Mouse (Mus musculus): ENCODE results near the gene Adamts17. TPM values are rescaled to one million over a fixed set of nuclear protein-coding genes. Genes with fewer than 3 reads are reported as not detected.

The Adamts17 gene
- total RNA-seq, 2 experiments from 2014 or later, result 5.2 to 9.6 TPM

DNA sequence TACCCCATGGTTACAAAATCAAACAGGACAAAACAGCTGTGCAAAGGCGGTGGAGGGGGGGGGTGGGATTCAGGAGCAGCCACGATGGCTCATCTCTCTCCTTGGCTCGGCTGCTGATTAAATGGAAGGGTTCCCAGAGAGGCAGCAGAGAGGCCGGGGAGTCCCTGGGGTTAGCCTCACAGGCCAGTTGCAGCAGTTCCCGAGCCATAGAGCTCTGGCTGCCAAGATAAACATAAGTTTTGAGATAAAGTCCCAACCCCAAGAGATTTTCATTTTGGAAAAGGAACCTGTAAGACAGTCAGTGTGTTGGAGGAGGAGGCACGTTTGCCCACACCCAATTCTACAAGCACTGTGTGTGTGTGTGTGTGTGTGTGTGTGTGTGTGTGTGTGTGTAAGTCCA lies 89.7 kb downstream of the Adamts17 start:
- no peak for DNase-seq (ENCODE audit: low spot score in 2 of 2)

DNA sequence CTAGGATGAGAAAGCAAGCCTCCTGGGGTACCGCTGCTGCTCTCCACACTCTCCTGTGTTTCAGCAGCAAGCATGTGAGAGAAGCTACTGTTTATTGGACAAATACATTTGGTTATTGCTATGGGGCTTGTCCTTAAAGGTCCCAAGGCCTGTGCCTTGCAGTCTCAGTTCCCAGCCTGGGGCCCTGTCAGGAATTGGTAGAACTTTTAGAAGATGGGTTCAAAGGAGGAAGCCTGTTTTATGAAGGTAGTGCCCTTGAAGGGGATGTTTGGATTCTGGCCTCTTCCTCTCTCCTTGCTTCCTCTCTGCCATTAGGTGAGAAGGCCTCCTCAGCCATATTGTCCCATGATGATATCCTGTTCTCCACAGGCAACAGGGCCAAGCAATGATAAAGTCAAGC lies 91.8 kb downstream of the Adamts17 start:
- DNase-seq (ENCODE audit: low spot score in 2 of 2), result no peak

DNA sequence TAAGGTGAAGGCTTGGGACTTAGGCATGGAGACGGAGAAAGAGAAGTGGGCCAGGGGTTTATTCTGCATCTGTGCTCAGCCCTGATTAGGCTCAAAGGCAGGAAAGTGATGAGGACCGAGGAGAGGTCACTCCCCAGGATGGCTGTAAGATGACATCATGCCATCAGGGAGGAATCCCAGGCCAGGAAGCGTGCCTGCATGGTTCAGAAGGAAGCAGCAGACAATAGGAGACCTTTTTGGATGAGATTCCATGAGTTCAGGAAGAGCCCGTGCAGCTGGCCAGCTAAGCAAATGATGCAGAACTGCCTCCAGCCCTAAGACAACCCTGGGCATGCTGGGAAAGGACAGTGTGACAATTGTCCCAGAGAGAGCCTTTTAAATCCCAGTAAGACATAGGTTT lies 93.7 kb downstream of the Adamts17 start:
- DNase-seq (ENCODE audit: low spot score in 2 of 2), result no peak

DNA sequence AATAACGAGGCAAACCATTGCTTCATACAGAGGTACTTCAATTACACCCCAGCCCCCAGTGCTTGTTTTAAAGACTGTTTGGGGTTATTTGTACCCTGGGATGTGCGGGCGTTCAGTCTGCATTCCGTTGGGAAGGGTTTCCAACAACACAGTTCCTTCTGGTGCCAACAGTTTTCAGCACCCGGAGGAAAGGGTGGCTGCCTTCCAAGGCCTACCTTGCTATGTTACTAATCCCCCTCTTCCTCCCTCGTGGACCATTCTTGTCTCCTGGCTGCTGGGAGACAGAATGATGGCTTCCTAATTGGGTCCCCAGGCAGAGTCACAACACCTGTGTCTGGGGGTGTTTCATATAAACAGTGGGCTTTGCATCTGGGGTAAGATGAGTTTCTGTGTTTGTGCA lies 94.5 kb downstream of the Adamts17 start:
- no peak for DNase-seq (ENCODE audit: low spot score in 2 of 2)

DNA sequence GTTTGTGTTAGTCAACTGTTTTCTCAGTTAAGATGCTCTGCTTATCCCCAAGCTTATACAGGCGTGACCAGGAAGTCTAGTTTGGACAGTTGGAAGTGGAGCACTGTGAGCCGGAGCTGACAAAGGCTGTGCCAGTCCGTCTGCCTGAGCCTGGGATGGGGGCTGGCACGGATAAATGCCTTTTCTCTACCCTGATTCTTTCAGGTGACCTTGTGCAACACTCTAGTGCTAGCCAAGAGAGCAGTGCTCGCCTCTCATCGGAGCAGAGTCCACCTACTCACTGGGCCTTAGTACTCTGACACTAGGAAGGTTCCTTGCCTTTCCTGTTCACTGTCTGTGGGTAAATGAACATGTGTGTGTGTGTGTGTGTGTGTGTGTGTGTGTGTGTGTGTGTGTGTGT lies 95.5 kb downstream of the Adamts17 start:
- DNase-seq (ENCODE audit: low spot score in 2 of 2), result no peak

DNA sequence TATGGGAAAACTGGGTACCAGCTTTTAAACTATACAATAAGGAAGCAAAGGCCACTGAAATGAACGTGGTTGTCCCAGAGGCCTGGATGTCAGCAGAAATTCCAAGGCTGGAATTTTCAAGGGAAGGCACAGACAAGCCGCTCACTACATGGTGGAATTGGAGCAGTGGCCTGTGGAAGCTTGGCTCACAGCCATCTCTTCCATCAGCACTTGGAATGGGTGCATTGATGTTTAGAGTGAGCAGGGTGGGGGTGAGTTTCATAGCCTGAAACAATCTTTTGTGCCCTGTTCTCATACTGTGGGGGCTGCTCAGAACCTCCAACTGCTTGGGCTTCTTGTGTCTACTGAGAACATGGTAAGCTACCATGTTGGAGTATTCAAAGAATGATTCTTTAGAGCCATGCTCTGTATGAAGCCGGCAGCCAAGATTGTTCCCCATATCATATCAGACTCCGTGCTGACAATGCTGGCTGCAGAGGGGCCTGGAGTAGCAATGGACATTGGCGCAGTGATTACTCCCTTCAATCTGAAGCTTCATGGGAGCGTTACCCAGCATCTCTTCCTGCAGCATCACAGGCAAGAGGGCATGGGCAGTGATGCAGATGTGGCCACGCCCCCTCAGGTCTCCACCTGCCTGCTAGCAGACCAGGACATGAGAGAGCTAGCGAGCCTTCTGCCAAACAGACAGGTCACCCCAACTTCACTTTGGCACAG lies 96.7 kb downstream of the Adamts17 start:
- no peak for DNase-seq (ENCODE audit: low spot score in 2 of 2)

DNA sequence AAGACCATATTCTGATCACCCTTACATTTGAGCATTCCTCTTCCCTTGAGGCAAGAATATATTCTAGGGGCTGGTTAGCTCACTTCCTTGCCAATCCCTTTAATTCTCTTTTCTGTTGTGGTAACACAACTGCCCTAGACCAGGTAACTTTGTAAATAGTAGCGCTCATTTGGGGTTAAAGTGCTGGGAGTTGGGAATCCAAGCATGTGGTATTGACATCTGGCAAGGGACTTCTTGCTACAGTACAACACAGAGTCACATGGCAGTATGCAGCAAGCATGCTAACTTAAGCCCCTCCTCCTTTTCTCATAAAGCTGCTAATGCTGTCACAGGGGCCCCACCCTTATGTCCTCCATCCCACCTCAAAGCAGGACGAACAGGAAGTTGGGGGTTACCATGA lies 97.4 kb downstream of the Adamts17 start:
- no peak for DNase-seq (ENCODE audit: low spot score in 2 of 2)

DNA sequence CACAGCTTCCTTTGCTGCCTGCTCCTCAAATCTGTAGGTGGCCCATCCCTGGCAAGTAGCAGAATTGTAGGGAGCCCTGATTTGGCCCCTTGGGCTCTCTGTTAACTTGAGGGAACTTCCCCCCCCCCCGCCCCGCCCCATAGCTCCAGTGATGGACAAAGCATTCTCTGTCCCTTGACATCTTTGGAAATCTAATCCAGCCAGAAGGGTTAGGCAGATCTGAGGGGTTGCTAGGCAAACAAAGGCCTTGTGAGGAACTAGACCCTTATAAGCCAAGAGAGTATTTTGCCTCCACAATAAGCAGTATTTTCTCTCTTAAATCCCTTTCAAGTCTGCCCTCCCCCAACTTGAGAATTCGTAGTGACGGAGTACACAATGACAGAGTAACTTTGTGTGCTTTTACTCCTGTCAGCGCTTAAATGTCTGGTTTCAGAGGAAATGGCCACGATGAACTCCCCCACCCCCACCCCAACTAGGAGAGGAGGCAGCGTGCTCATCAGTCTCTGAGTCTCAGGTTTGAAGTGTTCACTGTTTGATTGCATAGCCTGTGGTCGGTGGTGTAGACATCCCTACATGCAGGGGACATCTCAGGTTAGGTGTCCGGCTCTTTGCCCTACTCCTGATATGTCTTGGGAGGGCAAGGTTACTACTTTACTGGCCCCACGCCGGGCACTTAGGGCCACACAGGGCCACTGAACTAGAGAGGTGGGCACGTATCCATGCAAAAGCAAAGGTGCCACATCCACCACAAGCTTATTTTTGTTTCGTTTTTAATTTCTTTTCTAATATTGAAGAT lies 99.7 kb downstream of the Adamts17 start:
- DNase-seq (ENCODE audit: low spot score in 2 of 2), result no peak

DNA sequence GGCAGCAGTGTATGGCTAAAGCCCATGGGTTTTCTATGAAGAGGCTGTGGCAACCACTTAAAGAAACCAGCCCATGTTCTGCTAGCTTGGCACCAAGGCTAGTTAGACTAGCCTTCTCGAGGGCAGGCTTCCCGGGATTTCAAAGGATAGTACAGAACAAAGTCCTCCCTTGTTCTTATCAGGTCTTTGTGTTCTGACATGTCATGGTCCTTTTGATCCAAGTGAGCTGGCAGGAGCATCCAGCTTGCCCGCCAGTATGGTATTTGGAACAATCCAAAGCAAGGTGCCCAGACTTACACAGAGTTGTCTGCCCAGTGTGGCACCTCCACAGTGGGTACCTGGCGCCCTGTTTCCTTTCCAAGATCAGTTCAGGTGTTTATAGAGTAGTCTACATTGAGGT lies 101.2 kb downstream of the Adamts17 start:
- no peak for DNase-seq (ENCODE audit: low spot score in 2 of 2)

DNA sequence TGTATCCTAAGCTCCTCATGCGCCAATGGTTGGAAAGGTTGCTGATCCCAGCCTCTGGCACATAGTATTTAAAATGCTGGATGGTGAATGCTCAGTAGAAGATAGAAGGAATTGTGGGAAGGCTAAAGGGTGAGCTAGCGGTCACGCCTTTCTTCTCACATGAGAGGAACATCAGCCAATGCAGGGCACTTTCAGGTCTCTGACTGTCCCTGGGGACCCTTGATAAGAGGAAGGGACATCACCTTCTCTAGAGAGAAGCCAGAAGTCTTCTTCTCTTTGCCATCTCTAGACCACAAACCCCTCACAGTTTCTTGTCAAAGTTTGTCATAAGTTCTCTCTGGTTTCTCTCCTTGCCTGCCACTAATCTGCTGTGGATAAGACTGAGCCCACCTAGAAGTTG lies 109.5 kb downstream of the Adamts17 start:
- DNase-seq (ENCODE audit: low spot score in 2 of 2), result no peak

DNA sequence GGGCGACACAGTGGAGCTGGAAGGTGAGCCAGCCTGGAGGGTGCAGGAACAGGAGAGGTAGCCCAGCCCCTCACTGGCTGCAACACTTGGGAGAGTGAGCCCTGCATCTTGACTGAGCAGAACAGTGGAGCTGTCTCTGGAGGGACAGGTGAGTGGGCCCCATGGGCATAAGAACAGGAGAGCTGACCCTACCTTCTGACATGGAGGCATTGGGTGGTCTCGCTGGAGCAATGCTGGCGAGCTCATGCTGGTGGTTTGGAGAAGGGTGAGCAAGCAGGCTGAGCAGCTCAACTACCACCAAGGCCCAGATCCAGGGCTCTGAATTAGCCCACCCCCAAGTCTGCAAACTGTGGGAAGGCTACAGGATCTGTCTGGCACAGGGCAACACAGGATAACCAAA lies 113.4 kb downstream of the Adamts17 start:
- no peak for DNase-seq (ENCODE audit: low spot score in 2 of 2)

DNA sequence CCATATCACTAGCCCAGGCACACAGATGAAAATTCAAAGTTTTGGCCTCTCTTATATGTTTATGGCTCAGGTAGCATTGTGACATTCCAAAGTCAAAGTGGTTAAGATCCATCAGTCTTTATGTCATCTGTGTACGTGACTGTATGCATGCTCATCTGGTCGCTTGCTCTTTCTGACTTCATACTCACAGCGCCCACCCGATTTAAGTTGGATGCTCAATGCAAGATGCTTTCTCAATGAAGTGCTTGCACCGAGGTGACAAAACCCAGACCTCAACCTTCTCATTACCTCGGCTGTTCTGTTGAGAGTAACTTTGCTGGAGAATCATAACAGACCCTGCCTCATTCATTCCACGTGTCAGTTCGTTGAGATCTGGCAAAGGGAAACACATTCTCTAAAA lies 114.5 kb downstream of the Adamts17 start:
- DNase-seq (ENCODE audit: low spot score in 2 of 2), result no peak

DNA sequence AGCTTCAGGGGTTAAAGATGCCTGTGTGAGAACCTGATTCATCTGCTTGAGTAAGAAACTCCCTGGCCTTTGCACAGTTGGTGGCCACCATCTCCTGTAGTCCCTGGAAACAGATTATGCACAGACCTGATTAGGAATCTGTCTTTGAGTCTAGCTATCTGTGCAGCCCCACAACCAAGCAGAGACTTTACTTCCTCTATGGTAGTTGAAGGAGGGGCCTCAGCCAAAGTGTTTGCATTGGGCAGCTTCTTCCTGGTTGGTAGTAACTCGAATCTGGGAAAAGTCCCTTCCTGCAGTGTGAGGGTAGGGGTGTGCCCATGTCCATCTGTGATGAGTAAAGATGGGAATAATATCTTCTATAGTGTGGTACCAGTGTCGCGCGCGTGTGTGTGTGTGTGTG lies 115.2 kb downstream of the Adamts17 start:
- DNase-seq (ENCODE audit: low spot score in 2 of 2), result no peak

DNA sequence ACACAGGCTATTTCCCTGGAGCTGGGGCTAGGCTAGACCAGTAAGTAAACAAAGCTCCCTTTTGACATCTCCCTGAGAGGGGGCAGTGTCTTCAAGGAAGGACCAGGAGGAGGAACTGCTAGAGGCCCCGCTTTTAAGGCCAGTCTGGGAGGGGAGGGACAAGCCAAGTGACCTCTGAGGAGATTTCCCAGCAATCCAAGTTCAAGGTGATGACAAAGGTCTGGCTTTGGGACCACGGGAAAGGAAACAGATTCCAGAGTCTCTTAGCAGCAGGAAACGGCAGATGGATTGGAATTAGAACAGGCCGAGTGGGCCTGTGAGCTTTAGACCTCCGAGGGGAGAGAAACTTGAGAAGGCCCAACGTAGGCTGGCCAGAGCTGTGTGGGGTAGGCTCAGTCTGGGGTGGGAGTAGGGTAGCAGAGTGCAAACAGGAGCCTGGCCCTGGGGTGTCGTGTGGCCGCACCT lies 116.0 kb downstream of the Adamts17 start:
- no peak for DNase-seq (ENCODE audit: low spot score in 2 of 2)

DNA sequence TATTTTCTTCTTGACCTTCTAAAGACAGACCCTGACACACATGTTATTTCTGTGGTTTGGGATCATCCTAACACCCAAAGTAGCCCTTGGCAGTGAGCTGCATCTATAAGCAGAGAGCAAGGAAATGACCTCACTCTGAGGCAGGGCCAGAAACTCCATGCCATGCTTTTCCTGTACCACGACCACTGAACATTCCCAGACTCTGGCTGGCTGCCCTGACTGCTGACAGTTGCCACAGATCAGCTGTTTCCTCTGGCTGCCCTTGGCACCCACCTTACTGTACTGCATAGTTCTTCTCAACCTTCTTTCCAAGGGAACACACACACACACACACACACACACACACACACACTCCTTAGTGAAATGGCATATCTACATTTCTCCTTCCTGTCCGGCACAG lies 116.4 kb downstream of the Adamts17 start:
- no peak for DNase-seq (ENCODE audit: low spot score in 2 of 2)

DNA sequence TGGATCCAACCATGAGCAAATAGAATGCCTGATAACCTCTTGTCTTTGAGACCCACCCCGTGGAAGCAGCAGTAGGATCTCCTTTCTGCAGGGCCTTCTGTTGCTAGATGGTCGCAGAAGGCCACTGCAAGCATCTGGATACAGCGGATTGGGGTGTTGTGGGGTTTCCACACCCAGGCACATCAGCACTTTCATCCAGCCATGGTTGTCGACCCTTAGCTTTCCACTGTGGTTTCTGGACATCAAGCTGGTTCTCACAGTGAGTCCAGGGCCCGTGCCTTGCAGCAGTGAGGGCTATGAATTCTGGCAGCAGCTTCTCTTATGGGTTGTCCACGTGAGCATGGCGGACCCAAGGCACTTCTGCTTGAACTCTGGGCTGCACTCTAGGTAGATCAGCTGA lies 118.2 kb downstream of the Adamts17 start:
- DNase-seq (ENCODE audit: low spot score in 2 of 2), result peak in 1 of 2 experiments; percentile 1

DNA sequence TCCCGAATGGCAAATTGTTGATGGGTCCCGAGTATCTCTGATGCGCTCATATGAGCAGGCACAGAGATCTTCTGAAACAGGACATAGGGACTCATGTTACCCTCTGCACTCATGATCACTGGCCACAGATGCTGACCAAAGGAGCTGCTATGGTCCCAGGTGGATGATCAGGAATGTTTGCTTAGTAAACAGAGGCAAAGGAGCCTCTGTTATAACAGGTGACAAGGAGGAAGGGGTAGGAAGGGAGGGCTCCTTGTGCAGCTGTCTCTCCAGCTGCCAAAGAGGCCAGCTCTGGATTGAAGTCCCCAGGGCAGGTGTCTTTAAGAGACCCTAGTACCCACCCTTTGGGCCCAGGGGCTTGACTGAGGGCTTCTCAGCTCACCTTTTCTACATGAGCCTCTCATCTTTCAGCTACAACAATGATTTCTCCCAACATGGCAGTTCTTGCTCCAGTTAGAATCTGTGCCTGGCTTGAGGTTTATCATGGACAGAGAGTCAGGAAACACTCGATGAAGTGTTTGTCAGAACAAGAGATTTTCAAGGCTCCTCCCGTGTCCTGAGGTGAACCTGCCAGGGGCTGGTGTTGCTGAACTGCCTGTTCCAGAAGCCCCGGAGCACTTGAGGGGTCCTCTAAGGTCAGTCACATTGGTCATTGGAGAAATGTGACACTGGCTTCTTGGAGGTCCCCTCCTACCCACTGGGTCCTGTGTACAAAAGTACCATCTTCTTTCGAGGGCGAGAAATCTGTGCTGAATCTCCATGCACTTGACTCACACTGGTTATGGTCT lies 120.9 kb downstream of the Adamts17 start:
- DNase-seq (ENCODE audit: low spot score in 2 of 2), result peak in 1 of 2 experiments; percentile 2

DNA sequence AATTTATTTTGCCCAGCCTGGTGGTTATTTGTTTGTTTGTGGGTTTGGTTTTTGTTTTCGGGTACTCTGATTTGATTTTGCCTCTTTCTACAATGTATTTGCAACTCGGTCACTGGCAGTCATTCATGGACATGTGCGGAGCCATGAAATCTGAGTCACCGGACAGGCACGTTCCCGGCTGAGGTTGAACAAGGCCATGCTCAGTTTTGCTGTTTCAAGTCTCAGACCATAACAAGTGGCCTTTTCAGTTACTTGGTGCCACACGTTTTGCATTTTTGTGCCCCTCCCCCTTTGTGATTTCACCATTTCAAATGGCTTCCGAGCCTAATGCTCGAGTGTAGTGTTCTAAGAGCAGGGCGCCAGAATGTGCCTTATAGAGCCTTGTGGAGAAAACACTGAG lies 123.2 kb downstream of the Adamts17 start:
- peak in 1 of 2 experiments; percentile 39 for DNase-seq (ENCODE audit: low spot score in 2 of 2)

DNA sequence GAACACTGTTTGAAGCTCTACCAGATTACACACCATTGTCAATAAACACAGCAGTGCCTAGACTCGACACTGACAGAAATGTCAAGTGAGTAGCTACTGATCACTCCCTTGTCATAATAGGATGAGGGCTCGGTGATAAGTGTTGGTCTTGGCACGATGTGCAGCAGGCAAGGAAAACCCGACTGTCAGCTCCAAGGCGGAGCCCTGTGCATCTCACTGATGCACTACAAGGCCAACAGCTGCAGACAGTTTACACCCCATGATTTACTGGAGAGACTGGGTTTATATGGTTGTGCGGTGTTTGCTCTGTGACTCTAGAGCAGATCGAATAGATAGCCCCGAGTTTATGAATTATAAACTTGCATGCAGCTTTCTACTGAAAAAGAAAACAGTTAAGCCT lies 124.0 kb downstream of the Adamts17 start:
- DNase-seq (ENCODE audit: low spot score in 2 of 2), result no peak

DNA sequence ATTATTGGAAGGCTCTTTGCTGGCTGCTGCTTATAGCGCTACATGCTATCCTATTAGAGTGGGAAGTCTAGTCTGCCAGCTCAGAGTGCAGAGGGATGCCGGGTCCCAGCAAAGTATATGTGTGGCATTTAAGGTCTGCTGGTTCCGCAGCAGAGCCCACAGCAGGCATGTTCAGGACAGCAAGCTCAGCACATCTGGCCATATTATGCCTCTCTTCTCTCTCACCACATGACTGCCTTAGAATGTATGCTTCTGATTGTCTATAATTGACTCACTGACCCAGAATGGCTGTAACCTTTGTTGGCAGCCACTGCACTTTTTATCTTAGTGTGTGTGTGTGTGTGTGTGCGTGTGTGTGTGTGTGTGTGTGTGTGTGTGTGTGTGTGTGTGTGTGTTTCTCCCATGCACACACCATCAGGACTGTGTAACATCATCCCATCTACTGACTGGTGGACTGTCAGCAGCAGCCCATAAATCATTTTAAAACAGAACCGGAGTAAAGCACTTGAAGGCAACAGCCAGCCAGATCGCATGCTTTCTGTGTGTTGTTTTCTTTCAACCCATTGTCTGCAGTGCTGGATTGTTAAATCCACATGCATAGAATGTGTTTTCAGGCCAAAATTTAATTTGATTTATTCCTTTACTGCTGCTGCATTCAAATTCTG lies 127.1 kb downstream of the Adamts17 start:
- DNase-seq (ENCODE audit: low spot score in 2 of 2), result peak in 1 of 2 experiments; percentile 1

DNA sequence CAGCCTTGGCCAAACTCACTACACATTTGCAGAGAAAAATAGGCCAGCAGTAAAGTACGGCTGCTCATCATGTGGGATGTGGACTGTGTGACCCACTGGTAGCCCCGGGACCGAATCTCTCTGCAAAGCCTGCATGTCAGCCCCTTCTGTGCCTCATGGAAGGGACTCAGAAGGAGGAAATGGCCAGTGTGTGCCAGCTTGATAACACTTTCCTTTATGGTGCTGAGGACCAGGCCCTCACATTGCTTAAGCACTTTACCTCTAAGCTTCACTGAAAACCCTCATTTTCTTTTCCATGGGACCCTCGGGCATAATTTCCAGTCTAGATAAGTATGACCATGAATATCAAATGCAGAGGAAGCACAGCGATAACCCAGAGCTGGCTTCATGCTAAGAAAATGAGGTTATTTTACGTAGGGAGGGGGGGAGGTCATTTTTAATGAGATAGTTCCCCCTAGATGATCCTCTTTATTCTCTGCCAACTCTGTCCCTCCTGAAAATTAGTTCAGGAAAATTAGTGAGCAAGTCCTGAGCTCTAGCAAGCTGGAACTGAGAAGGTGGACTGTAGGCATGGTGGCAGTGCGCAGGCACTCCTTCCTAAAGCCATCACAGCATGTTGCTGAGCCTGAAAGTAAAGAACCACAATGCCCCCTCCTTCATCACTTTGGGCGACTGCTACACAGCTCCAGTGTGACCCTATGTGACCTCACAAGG lies 127.8 kb downstream of the Adamts17 start:
- no peak for DNase-seq (ENCODE audit: low spot score in 2 of 2)

Data from adrenal gland, postnatal 4 days (tissue).